Mouse (Mus musculus) liver, embryonic 16.5 days (tissue): ENCODE results near the gene Mdh1b. TPM values are rescaled to one million over a fixed set of nuclear protein-coding genes. Genes with fewer than 3 reads are reported as not detected.

Experiments
- ATAC-seq: fragments of 200-750 bp; cut with Nextera tagmentation; 2 replicates; pipeline ENCODE4 v1.8.0; 2017; ENCODE audit warnings: low read depth, mild to moderate bottlenecking, moderate number of reproducible peaks, moderate library complexity
- H3K27ac ChIP-seq: fragments of 300-500 bp; sonication (generic); 2 replicates; pipeline ENCODE4 v1.5.1; 2014; ENCODE audit warnings: mild to moderate bottlenecking, low read length
- H3K27me3 ChIP-seq: fragments of 300-500 bp; sonication (generic); 2 replicates; pipeline ENCODE4 v1.6.1; 2014; ENCODE audit warnings: low read depth, low read length, mixed read lengths; ENCODE audit not compliant: control insufficient read depth, insufficient read depth
- H3K36me3 ChIP-seq: fragments of 300-500 bp; sonication (generic); 2 replicates; pipeline ENCODE4 v1.6.1; 2014; ENCODE audit warnings: mild to moderate bottlenecking; ENCODE audit not compliant: control insufficient read depth, insufficient read depth
- H3K4me1 ChIP-seq: fragments of 300-500 bp; sonication (generic); 2 replicates; pipeline ENCODE4 v1.6.1; 2014; ENCODE audit warnings: low read depth, low read length, mixed read lengths; ENCODE audit not compliant: control insufficient read depth
- H3K4me2 ChIP-seq: fragments of 300-500 bp; sonication (generic); 2 replicates; pipeline ENCODE4 v1.6.1; 2014; ENCODE audit warnings: low read depth, low read length, mixed read lengths
- H3K4me3 ChIP-seq: fragments of 300-500 bp; sonication (generic); 2 replicates; pipeline ENCODE4 v1.5.1; 2014; ENCODE audit warnings: low read depth, mild to moderate bottlenecking, low read length
- H3K9ac ChIP-seq: fragments of 300-500 bp; sonication (generic); 2 replicates; pipeline ENCODE4 v1.6.1; 2014; ENCODE audit warnings: low read depth, low read length
- H3K9me3 ChIP-seq: fragments of 300-500 bp; sonication (generic); replicated peaks from 2 replicates; pipeline ENCODE4 v1.6.1; 2016; ENCODE audit warnings: low read length; ENCODE audit not compliant: control insufficient read depth
- WGBS: fragments of 180-500 bp; shearing (Covaris S2); extraction: QIAGEN DNeasy Blood & Tissue Kit; methylation state at CpG from one replicate; pipeline ENCODE4 v1.1.7; 2014; ENCODE audit not compliant: insufficient replicate concordance; 5-methylcytosine and 5-hydroxymethylcytosine counted together
- polyA plus RNA-seq: library from polyadenylated mRNA; unstranded; fragments of >200 nt; fragmentation: Nextera tagmentation; extraction: Ambion mirVana; gene quantifications from 2 replicates; pipeline ENCODE4 v1.2.1, GENCODE M21; 2015

Gene Mdh1b
- polyA plus RNA-seq, 1 experiment from 2014 or later: not detected

DNA sequence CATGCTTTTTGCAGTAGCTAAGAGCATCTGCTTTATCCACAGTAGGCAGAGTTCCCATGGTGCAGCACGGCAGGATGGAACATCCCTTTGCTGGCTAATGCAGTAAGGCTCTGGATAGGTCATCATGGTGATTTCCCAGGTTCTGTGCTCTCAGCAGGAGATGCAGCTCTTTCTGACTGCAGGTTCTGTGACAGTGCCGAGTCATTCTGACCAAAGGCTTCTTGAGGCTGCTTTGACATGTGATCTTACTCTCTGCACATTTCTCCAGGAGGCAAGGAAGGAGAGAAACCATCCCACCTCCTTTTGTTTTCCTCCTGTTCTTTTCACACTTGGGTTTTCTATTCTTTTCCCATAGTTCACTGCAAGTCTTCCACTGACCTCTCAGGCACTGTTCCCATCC lies 25.9 kb upstream of the Mdh1b start:
- Histone ChIP-seq H3K4me2 (no peak overlapping the region), H3K4me1 (no peaks in the 10 kb centered on the region), H3K36me3 (peaks cover 5% of the 10 kb centered on the region), H3K27ac (no peak overlapping the region), H3K4me3 (no peak overlapping the region), H3K9ac (no peak overlapping the region), H3K27me3 (no peaks in the 10 kb centered on the region), H3K9me3 (no peaks in the 10 kb centered on the region)
- WGBS: 59% methylated on average over 2 of the region's 2 CpGs
- ATAC-seq: no peak

DNA sequence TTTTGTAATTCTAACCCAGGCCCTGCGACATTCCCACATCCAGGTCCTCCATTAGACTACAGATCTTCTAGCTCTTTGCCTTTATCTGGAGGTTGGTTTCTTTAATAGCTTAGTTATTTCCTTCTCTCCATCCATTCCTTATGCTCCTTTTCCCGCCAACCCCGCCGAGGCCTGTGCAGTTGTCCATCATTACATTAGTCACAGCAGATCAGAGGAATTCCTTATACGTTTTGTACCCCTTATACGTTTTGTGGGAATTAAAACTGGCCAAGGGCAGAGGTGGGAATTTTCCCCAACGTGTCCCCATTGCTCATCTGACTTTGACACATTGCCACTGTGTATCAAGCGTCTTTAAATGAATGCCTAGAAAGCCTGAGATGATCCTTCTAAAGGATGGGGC lies 322 bp downstream of the Mdh1b start:
- Histone ChIP-seq H3K27ac (no peak overlapping the region), H3K36me3 (no peaks in the 10 kb centered on the region), H3K27me3 (no peaks in the 10 kb centered on the region; the same call in 1 of the 2 replicates), H3K4me1 (no peaks in the 10 kb centered on the region; the same call in 1 of the 2 replicates), H3K4me2 (peak overlapping the region; percentile 68), H3K9me3 (no peaks in the 10 kb centered on the region), H3K4me3 (peak overlapping the region; percentile 78), H3K9ac (peak overlapping the region; percentile 16; the same call in 1 of the 2 replicates)
- WGBS: 49% methylated on average over 8 of the region's 8 CpGs
- ATAC-seq: no peak

DNA sequence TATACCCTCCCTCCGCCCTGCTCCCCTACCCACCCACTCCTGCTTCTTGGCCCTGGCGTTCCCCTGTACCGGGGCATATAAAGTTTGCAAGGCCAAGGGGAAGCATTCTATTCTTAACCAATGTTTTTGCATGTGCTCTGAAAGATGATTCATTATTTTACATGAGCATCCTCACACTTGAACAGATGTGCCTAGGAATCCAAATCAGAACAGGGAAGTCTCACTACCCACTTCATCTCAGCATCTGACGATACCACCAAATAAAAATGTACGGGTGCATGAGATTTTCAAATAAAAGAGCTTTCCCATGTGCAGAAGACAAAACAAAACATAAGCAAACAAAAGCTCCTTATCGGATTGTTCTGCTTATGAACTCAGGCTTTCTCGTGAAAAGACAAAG lies 10.0 kb downstream of the Mdh1b start:
- Histone ChIP-seq H3K4me2 (no peak overlapping the region), H3K36me3 (no peaks in the 10 kb centered on the region), H3K27ac (no peak overlapping the region), H3K4me1 (no peaks in the 10 kb centered on the region), H3K9ac (no peak overlapping the region), H3K4me3 (no peak overlapping the region), H3K9me3 (no peaks in the 10 kb centered on the region), H3K27me3 (no peaks in the 10 kb centered on the region)
- WGBS: 66% methylated on average over 7 of the region's 7 CpGs
- ATAC-seq: no peak

DNA sequence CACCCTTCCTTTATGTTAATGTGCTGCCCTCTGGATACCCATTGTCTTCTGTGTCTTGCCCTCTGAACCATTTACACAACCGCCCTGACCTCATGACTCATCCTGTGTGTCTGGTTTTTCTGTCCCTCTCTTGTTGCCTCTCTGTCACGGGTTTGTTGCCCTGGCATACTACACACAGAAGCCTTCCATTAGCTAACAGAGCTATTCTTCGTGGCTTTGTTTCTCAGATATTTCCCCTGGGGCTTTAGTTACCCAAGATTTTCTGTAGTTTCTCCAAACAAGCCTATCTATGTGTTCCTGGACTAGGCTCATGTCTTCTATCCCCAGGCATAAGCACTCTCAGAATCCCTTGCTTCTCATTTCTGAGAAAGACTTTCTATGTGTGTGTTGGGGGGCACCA lies 21.2 kb downstream of the Mdh1b start:
- WGBS: 38% methylated on average over 3 of the region's 3 CpGs
- H3K27ac ChIP-seq: no peak overlapping the region
- no peaks in the 10 kb centered on the region for H3K9me3 ChIP-seq
- H3K36me3 ChIP-seq: no peaks in the 10 kb centered on the region
- no peak overlapping the region for H3K4me3 ChIP-seq
- H3K4me1 ChIP-seq: no peaks in the 10 kb centered on the region
- H3K27me3 ChIP-seq: no peaks in the 10 kb centered on the region
- no peak overlapping the region for H3K9ac ChIP-seq
- no peak for ATAC-seq
- no peak overlapping the region for H3K4me2 ChIP-seq

DNA sequence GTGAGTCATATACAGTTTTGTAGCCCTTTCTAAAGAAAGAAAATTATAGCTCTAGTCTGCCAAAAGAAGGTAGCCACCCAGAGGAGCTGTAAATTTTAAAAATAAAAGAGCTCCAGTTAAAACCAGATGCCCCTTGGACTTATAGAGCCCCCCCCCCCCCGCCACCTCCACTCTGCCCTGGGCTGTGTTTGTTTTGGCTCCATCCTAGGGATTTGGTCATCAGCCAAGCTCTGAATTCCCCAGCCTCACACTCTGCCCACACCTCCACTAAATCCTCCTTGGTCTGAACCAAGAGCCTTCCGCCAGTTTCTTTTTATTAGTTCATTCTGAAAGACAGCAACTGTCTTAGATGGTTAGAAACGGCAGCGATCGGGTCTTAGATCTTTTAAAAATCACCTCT lies 24.4 kb downstream of the Mdh1b start:
- WGBS: 54% methylated on average over 5 of the region's 5 CpGs
- H3K4me2 ChIP-seq: no peak overlapping the region

DNA sequence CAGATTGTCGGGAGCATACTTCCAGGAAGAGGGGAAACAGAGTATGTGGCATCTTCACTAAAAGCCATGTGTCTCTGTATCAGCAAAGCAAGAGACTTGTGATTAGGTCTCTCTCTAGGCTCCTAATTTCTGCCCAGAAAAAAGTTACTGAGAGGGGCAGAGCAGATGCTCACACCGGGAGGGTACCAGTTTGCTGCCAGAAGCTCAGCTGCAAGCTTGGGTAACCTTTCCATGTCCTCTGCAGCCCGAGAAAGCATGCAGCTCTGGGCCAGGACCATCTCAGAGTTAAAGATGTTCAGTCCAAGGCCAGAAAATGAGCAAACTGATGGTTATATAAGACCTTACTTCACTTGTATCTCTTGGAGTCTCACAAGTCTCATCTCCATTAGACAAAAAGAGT lies 33.3 kb downstream of the Mdh1b start:
- H3K4me3 ChIP-seq: no peak overlapping the region
- H3K27ac ChIP-seq: no peak overlapping the region
- no peaks in the 10 kb centered on the region for H3K36me3 ChIP-seq
- no peaks in the 10 kb centered on the region for H3K27me3 ChIP-seq
- ATAC-seq: no peak
- no peaks in the 10 kb centered on the region for H3K9me3 ChIP-seq
- H3K9ac ChIP-seq: no peak overlapping the region
- WGBS: 47% methylated on average over 3 of the region's 3 CpGs
- H3K4me1 ChIP-seq: no peaks in the 10 kb centered on the region
- no peak overlapping the region for H3K4me2 ChIP-seq

More for the DNA sequence above, 24.4 kb downstream of the Mdh1b start:
- Histone ChIP-seq H3K4me1 (no peaks in the 10 kb centered on the region), H3K9ac (no peak overlapping the region), H3K27ac (no peak overlapping the region), H3K27me3 (no peaks in the 10 kb centered on the region), H3K36me3 (no peaks in the 10 kb centered on the region), H3K9me3 (no peaks in the 10 kb centered on the region), H3K4me3 (no peak overlapping the region)
- peak; percentile 87 for ATAC-seq

DNA sequence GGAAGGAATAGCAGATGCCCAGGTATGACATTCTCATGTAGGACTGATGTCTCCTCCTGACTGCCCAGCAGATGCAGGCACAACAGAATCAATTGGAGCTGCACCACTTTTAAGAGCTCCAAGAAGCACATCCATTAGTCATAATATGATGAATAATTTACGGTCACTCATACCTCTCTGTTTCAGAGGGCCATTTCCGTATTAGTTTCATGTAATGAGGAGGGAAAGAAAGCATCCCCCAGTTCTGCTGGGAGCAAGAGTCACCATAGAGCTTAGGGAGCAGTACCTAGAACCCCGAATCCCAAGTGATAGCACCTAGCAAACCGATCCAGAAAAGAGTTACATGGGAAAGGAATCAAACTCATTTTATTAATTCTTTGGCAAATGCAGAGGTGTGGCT lies 43.3 kb downstream of the Mdh1b start, which contains the start of gene Dytn:
TSS of gene Dytn (minus strand) at position 101 of the 400 bp plus-strand sequence.
- Histone ChIP-seq H3K4me3 (no peak within 1 kb of the TSS), H3K27me3 (no peaks in the 10 kb centered on the region), H3K4me2 (no peak within 1 kb of the TSS), H3K9me3 (no peaks in the 10 kb centered on the region), H3K36me3 (no peaks in the 10 kb centered on the region), H3K4me1 (no peaks in the 10 kb centered on the region), H3K27ac (no peak within 1 kb of the TSS), H3K9ac (no peak within 1 kb of the TSS)
- no peak for ATAC-seq
- 64% methylated on average over 4 of the region's 4 CpGs for WGBS

DNA sequence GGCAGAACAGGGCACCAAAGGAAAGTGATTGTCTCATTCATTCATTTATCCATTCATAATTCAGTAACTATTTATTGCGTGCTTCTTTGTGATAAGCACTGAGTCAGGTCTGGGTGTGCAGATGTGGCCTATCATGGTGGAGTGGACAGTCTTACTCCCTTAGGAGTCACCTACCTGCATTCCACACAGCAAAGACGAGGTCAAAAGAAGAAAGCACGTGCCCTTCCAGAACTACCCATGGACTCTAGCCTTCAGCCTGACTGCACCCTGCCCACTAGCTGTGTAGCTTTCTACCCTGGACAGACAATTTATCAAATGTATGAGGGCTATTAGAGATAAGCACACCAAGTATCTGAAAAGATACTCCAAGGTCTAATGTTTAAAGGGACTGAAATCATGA lies 54.1 kb downstream of the Mdh1b start:
- Histone ChIP-seq H3K4me1 (no peaks in the 10 kb centered on the region), H3K9me3 (no peaks in the 10 kb centered on the region), H3K36me3 (no peaks in the 10 kb centered on the region), H3K27me3 (no peaks in the 10 kb centered on the region), H3K4me3 (no peak overlapping the region), H3K4me2 (no peak overlapping the region), H3K27ac (no peak overlapping the region), H3K9ac (no peak overlapping the region)
- 59% methylated on average over 3 of the region's 3 CpGs for WGBS
- ATAC-seq: no peak

DNA sequence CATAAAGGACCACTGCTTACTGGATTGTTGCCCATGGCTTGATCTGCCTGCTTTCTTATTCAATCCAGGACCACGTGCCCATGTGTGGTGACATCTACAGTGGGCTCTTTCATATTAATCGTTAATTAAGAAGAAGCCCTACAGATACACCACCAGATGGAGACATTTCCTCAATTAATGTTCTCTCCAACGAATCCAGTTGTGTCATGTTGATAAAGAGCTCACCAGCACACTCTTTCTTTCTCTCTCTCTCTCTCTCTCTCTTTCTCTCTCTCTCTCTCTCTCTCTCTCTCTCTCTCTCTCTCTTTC lies 61.3 kb downstream of the Mdh1b start:
- no peak overlapping the region for H3K27ac ChIP-seq
- H3K4me2 ChIP-seq: no peak overlapping the region
- ATAC-seq: no peak
- H3K4me3 ChIP-seq: no peak overlapping the region
- no peaks in the 10 kb centered on the region for H3K27me3 ChIP-seq
- 3% methylated on average over 3 of the region's 3 CpGs for WGBS
- no peaks in the 10 kb centered on the region for H3K36me3 ChIP-seq
- no peak overlapping the region for H3K9ac ChIP-seq
- H3K9me3 ChIP-seq: no peaks in the 10 kb centered on the region
- no peaks in the 10 kb centered on the region for H3K4me1 ChIP-seq
